ENCODE assay signal across 20 mouse cellular contexts in genomic region chr2:50667180-50667579, GRCm38 (mm10).
"Had no signal": no experiment of that assay in that cellular context is flagged by ENCODE, and none has a peak within 500 bp of the region (broad histone marks: within the 10 kb centered on the region; RNA-seq: fewer than 3 reads in every experiment).

No protein-coding gene starts in this region.

- H3K36me3 ChIP-seq: kidney, embryonic 15.5 days; liver, embryonic 13.5 days; midbrain, embryonic 10.5 days; midbrain, embryonic 13.5 days; neural tube, embryonic 13.5 days; stomach, embryonic 15.5 days had no signal

- H3K4me3 ChIP-seq: kidney, embryonic 15.5 days; layer of hippocampus, adult 2 months; liver, embryonic 13.5 days; megakaryocyte, embryonic 14.5 days; midbrain, embryonic 10.5 days; midbrain, embryonic 13.5 days; myocyte; neural tube, embryonic 13.5 days; stomach, embryonic 15.5 days had no signal

- ATAC-seq: lung, postnatal 0 days; midbrain, embryonic 13.5 days; midbrain, embryonic 16.5 days had no signal

- H3K4me1 ChIP-seq: kidney, embryonic 15.5 days; liver, embryonic 13.5 days; megakaryocyte, embryonic 14.5 days; midbrain, embryonic 10.5 days; midbrain, embryonic 13.5 days; neural tube, embryonic 13.5 days; stomach, embryonic 15.5 days had no signal

- DNase-seq: kidney, adult 2 months; kidney, postnatal 25 days; layer of hippocampus, adult 9-11 months; liver, embryonic 13.5 days; lung, adult 2 months; lung, postnatal 36 days; right cerebral cortex, adult 18-20 months; right cerebral cortex, postnatal 25 days; spleen, adult 18-20 months; thymus, postnatal 25 days had no signal

- H3K9me3 ChIP-seq: kidney, embryonic 15.5 days; liver, embryonic 13.5 days; megakaryocyte, embryonic 14.5 days; midbrain, embryonic 10.5 days; midbrain, embryonic 13.5 days; neural tube, embryonic 13.5 days; stomach, embryonic 15.5 days had no signal

- H3K9ac ChIP-seq: kidney, embryonic 15.5 days; liver, embryonic 13.5 days; midbrain, embryonic 13.5 days; neural tube, embryonic 13.5 days; stomach, embryonic 15.5 days had no signal

- H3K27me3 ChIP-seq: kidney, embryonic 15.5 days; liver, embryonic 13.5 days; megakaryocyte, embryonic 14.5 days; midbrain, embryonic 13.5 days; neural tube, embryonic 13.5 days; stomach, embryonic 15.5 days had no signal

- H3K4me2 ChIP-seq: kidney, embryonic 15.5 days; liver, embryonic 13.5 days; midbrain, embryonic 13.5 days; neural tube, embryonic 13.5 days; stomach, embryonic 15.5 days had no signal

- H3K27ac ChIP-seq: kidney, embryonic 15.5 days; layer of hippocampus, adult 2 months; liver, embryonic 13.5 days; midbrain, embryonic 10.5 days; midbrain, embryonic 13.5 days; neural tube, embryonic 13.5 days; stomach, embryonic 15.5 days had no signal
